Mouse (Mus musculus): ENCODE results near the gene Jazf1.

DNA sequence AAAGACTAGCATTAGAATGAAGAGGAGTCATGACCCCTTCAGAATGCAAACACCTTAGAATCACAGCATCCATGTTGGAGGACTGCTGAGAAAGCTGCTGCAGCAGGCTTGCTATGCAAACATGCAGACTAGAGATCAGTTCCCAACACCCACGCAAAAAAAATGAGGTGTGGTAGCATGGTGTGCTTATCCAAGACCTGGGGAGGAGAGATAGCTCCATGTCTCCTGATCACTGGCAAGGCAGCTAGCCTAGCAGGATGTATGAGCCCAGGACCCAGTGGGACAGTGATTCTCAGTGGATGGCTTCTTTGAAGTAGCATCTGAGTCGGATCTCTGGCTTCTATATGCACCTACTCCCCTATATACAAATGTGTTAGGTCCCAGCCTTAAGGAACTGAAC, 184.7 kb downstream of the Jazf1 start:
- no peak for TF ChIP-seq CHD2 (IDR thresholded peaks at IDR 0.05; ENCODE audit: low read depth, low read length)
- TF ChIP-seq ZNF384 (IDR thresholded peaks at IDR 0.05; ENCODE audit: low read depth, low read length) = no peak
- no peak for TF ChIP-seq ZC3H11A (IDR thresholded peaks at IDR 0.05; ENCODE audit: borderline replicate concordance, low read depth, low read length)
- TF ChIP-seq HCFC1 (IDR thresholded peaks at IDR 0.05; ENCODE audit: borderline replicate concordance, insufficient read depth, low read length) = no peak
- no peak for TF ChIP-seq MAFK (IDR thresholded peaks at IDR 0.05; ENCODE audit: insufficient read depth, low read depth, low read length)
